Mouse (Mus musculus) CH12.LX (cell line): ENCODE data around the gene Cst13. TPM values are rescaled to one million over a fixed set of nuclear protein-coding genes. Genes with fewer than 3 reads are reported as not detected.

Experiments used
- DNase-seq: peaks from one replicate; pipeline ENCODE4 v3.0.0-alpha.2; 2013; ENCODE audit errors: extremely low read depth
- H3K27ac ChIP-seq: 2 replicates; pipeline ENCODE4 v1.5.1; 2012; ENCODE audit warnings: low read depth, mild to moderate bottlenecking, control low read depth, moderate library complexity; ENCODE audit not compliant: insufficient read depth
- H3K27me3 ChIP-seq: replicated peaks from 2 replicates; pipeline ENCODE3; 2012; ENCODE audit warnings: inconsistent platforms
- H3K36me3 ChIP-seq, 2 experiments: replicated peaks in 1 of 2; 2 replicates each; pipeline versions ENCODE3 to v1.6.1; 2012; ENCODE audit warnings: inconsistent platforms in 1 of 2, low read length in 1 of 2, mild to moderate bottlenecking in 1 of 2, mixed read lengths in 1 of 2, moderate library complexity in 1 of 2; ENCODE audit not compliant: control insufficient read depth in 1 of 2, insufficient read depth in 1 of 2
- H3K4me1 ChIP-seq, 2 experiments: 2 replicates each; pipeline ENCODE4 v1.6.1; 2012; ENCODE audit warnings: inconsistent platforms in 1 of 2, moderate library complexity in 1 of 2; ENCODE audit not compliant: insufficient read depth in 2 of 2, control insufficient read depth in 1 of 2
- H3K4me2 ChIP-seq: 2 replicates; pipeline ENCODE4 v1.6.1; 2012; ENCODE audit warnings: low read depth, mild to moderate bottlenecking, control low read depth; ENCODE audit not compliant: poor library complexity, insufficient read depth, severe bottlenecking
- H3K4me3 ChIP-seq, 3 experiments: fragments of 150-350 bp in 1 of 3; sonication (generic) in 1 of 3; replicated peaks in 1 of 3; 2 replicates each; pipeline versions ENCODE3 to v1.5.1; 2011 to 2012; ENCODE audit warnings: low read depth in 2 of 3, low read length in 2 of 3, mild to moderate bottlenecking in 2 of 3, moderate library complexity in 2 of 3, control low read depth in 1 of 3, improper control_type of control experiment in 1 of 3, inconsistent platforms in 1 of 3, mixed read lengths in 1 of 3; ENCODE audit not compliant: poor library complexity in 1 of 3
- H3K79me2 ChIP-seq: replicated peaks from 2 replicates; pipeline ENCODE4 v1.6.1; 2012; ENCODE audit warnings: mild to moderate bottlenecking, moderate library complexity; ENCODE audit not compliant: control insufficient read depth, poor library complexity, insufficient read depth, severe bottlenecking; ENCODE audit errors: extremely low read depth
- H3K9ac ChIP-seq: 2 replicates; pipeline ENCODE4 v1.6.1; 2012; ENCODE audit warnings: low read depth, mild to moderate bottlenecking, control low read depth, moderate library complexity; ENCODE audit not compliant: insufficient read depth
- H3K9me3 ChIP-seq: replicated peaks from 2 replicates; pipeline ENCODE3; 2012; ENCODE audit warnings: low read length, inconsistent platforms, mixed read lengths
- CHD1 ChIP-seq: IDR thresholded peaks from 2 replicates; pipeline ENCODE4 v1.6.1; 2012; ENCODE audit warnings: low read depth, low read length, improper control_type of control experiment, inconsistent platforms
- CHD2 ChIP-seq: IDR thresholded peaks from 2 replicates; pipeline ENCODE4 v1.6.1; 2011; ENCODE audit warnings: low read length, improper control_type of control experiment
- CTCF ChIP-seq, 2 experiments: IDR thresholded peaks in 1 of 2; conservative IDR thresholded peaks in 1 of 2; 2 replicates each; pipeline ENCODE4 v1.5.1; 2011 to 2012; ENCODE audit warnings: low read depth in 2 of 2, low read length in 2 of 2, improper control_type of control experiment in 1 of 2, inconsistent platforms in 1 of 2, mild to moderate bottlenecking in 1 of 2, moderate library complexity in 1 of 2
- E2F4 ChIP-seq: IDR thresholded peaks from 2 replicates; pipeline ENCODE4 v1.6.1; 2011; ENCODE audit warnings: low read depth, low read length, improper control_type of control experiment; ENCODE audit not compliant: insufficient replicate concordance
- GABPA ChIP-seq: IDR thresholded peaks from 2 replicates; pipeline ENCODE4 v1.6.1; 2012; ENCODE audit warnings: low read depth, low read length, improper control_type of control experiment, inconsistent platforms; ENCODE audit not compliant: insufficient replicate concordance
- HCFC1 ChIP-seq: IDR thresholded peaks from 2 replicates; pipeline ENCODE4 v1.6.1; 2012; ENCODE audit warnings: low read depth, mild to moderate bottlenecking, inconsistent platforms, low read length, improper control_type of control experiment
- IRF4 ChIP-seq: IDR thresholded peaks from 2 replicates; pipeline ENCODE4 v1.6.1; 2014; ENCODE audit warnings: low read depth, mild to moderate bottlenecking, inconsistent platforms, low read length, improper control_type of control experiment
- MAX ChIP-seq: IDR thresholded peaks from 2 replicates; pipeline ENCODE4 v1.6.1; 2011; ENCODE audit warnings: low read length, improper control_type of control experiment
- NRF1 ChIP-seq: IDR thresholded peaks from 2 replicates; pipeline ENCODE4 v1.6.1; 2014; ENCODE audit warnings: low read depth, mild to moderate bottlenecking, inconsistent platforms, low read length, improper control_type of control experiment, moderate library complexity
- POLR2AphosphoS2 ChIP-seq: IDR thresholded peaks from 2 replicates; pipeline ENCODE4 v1.6.1; 2011; ENCODE audit warnings: low read depth, low read length, improper control_type of control experiment
- RAD21 ChIP-seq: IDR thresholded peaks from 2 replicates; pipeline ENCODE4 v1.6.1; 2011; ENCODE audit warnings: low read depth, mild to moderate bottlenecking, low read length, improper control_type of control experiment, moderate library complexity
- TBP ChIP-seq: conservative IDR thresholded peaks from 2 replicates; pipeline ENCODE4 v1.6.1; 2011; ENCODE audit warnings: low read depth, low read length, improper control_type of control experiment
- TCF12 ChIP-seq: IDR thresholded peaks from 2 replicates; pipeline ENCODE4 v1.6.1; 2014; ENCODE audit warnings: low read depth, mild to moderate bottlenecking, inconsistent platforms, low read length, improper control_type of control experiment
- UBTF ChIP-seq: IDR thresholded peaks from 2 replicates; pipeline ENCODE4 v1.6.1; 2012; ENCODE audit warnings: low read depth, mild to moderate bottlenecking, inconsistent platforms, low read length, improper control_type of control experiment, moderate library complexity
- USF1 ChIP-seq: IDR thresholded peaks from 2 replicates; pipeline ENCODE4 v1.6.1; 2014; ENCODE audit warnings: low read depth, mild to moderate bottlenecking, inconsistent platforms, low read length, improper control_type of control experiment
- USF2 ChIP-seq: conservative IDR thresholded peaks from 2 replicates; pipeline ENCODE4 v1.6.1; 2011; ENCODE audit warnings: low read depth, low read length, improper control_type of control experiment
- ZC3H11A ChIP-seq: IDR thresholded peaks from 2 replicates; pipeline ENCODE4 v1.6.1; 2012; ENCODE audit warnings: low read depth, mild to moderate bottlenecking, inconsistent platforms, low read length, improper control_type of control experiment
- ZKSCAN1 ChIP-seq: IDR thresholded peaks from 2 replicates; pipeline ENCODE4 v1.6.1; 2012; ENCODE audit warnings: low read depth, inconsistent platforms, low read length, improper control_type of control experiment, borderline replicate concordance
- ZNF384 ChIP-seq: IDR thresholded peaks from 2 replicates; pipeline ENCODE4 v1.6.1; 2012; ENCODE audit warnings: low read depth, low read length, improper control_type of control experiment, inconsistent platforms
- dilution Hi-C: fragments of 300-500 bp; cut with MboI; formaldehyde crosslinking; loops from 2 replicates; pipeline ENCODE4 v1.14.3; 2020; ENCODE audit warnings: low sequenced_read_pairs; ENCODE audit not compliant: extremely low pct_unique_long_range_greater_than_20kb, extremely low pct_ligation_motif_present
- in situ Hi-C: fragments of 300-500 bp; cut with MboI; formaldehyde crosslinking; loops from 3 replicates; pipeline ENCODE4 v1.14.3; 2019; ENCODE audit warnings: low sequenced_read_pairs, low pct_ligation_motif_present, low pct_unique_long_range_greater_than_20kb, mixed read lengths
- polyA plus RNA-seq: library from polyadenylated mRNA; unstranded; fragments of >175 nt; gene quantifications from 2 replicates; pipeline ENCODE4 v1.2.1, GENCODE M21; 2012; ENCODE audit warnings: low read depth; ENCODE audit not compliant: insufficient read length
- total RNA-seq, 2 experiments: library from RNA; depleted of rRNA; stranded (reverse); fragments of 300-350 nt in 1 of 2; fragments of >200 nt in 1 of 2; gene quantifications; 2 replicates each; pipeline ENCODE4 v1.2.3; 2012 to 2014

The Cst13 gene
- total and polyA plus RNA-seq, 3 experiments: not detected

DNA sequence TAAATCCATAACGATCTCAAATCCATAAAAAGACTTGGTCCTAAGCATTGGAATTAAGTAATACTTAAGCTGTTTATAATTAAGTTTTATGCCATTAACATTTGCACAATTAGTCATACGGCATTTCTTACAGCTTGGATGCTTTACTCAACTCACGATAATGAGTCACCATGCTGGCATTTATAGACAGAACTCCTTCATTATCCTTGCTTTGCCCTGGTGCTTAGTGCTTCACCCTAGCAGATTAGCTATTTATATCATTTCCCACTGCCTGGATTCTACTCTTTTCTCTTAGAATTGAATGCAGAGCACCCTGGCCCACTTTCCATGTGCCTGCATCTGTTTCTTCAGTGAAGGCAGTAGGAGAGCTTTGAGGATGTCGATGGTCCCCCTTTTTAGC lies 37.6 kb downstream of the Cst13 start:
- H3K27ac ChIP-seq: no peak overlapping the region
- H3K4me2 ChIP-seq: no peak overlapping the region
- H3K9ac ChIP-seq: no peak overlapping the region
- TF ChIP-seq USF2 (no peak), POLR2AphosphoS2 (no peak), CHD2 (no peak), GABPA (no peak), NRF1 (no peak), E2F4 (no peak), TCF12 (no peak), MAX (no peak), USF1 (no peak), ZC3H11A (no peak), CHD1 (no peak), HCFC1 (no peak), CTCF (conservative IDR thresholded peaks at IDR 0.05 in 1 of 2, IDR thresholded peaks at IDR 0.05 in 1 of 2; ENCODE audit: low read depth in 2 of 2, low read length in 2 of 2) (no peak), TBP (no peak), ZNF384 (no peak)
- no peaks in the 10 kb centered on the region for H3K36me3 ChIP-seq
- DNase-seq: no peak
- H3K4me3 ChIP-seq: no peak overlapping the region
- in situ Hi-C loops: no loop called here
- H3K4me1 ChIP-seq: peaks cover 0 to 14% of the 10 kb centered on the region in 2 experiments; a peak in 2 of 4 replicates
- dilution Hi-C loops: no loop called here
- no peaks in the 10 kb centered on the region for H3K9me3 ChIP-seq
- no peaks in the 10 kb centered on the region for H3K27me3 ChIP-seq
- no peaks in the 10 kb centered on the region for H3K79me2 ChIP-seq

- Histone ChIP-seq H3K36me3 (no peaks in the 10 kb centered on the region), H3K9ac (0 out of 2 replicates have a peak overlapping the region, but pooled peaks have one; percentile 3), H3K9me3 (no peaks in the 10 kb centered on the region), H3K4me1 (peaks cover 11 to 18% of the 10 kb centered on the region in 2 experiments), H3K4me3 (no peak overlapping the region), H3K27me3 (no peaks in the 10 kb centered on the region), H3K27ac (no peak overlapping the region), H3K4me2 (peak overlapping the region; percentile 22), H3K79me2 (no peaks in the 10 kb centered on the region)
- dilution Hi-C loops: no loop called here
- no peak for TF ChIP-seq CTCF (conservative IDR thresholded peaks at IDR 0.05 in 1 of 2, IDR thresholded peaks at IDR 0.05 in 1 of 2; ENCODE audit: low read depth in 2 of 2, low read length in 2 of 2)
- TF ChIP-seq IRF4: peak; percentile 73
- TF ChIP-seq UBTF: no peak
- TF ChIP-seq MAX: no peak
- TF ChIP-seq RAD21: no peak
- no peak for TF ChIP-seq CHD2
- TF ChIP-seq ZKSCAN1: no peak
- no peak for DNase-seq
- in situ Hi-C loops: no loop called here
These were observed 41.1 kb downstream of the Cst13 start for GRCm38 (mm10) chr2:148860993-148861392.
